Mouse (Mus musculus) lung, adult 2 months (tissue): ENCODE measurements around the gene Stxbp2. TPM values are rescaled to one million over a fixed set of nuclear protein-coding genes. Genes with fewer than 3 reads are reported as not detected.
A peak's percentile ranks its signal among the peaks of the same experiment; 100 is the strongest.

Source experiments
- DNase-seq: peaks from one replicate; pipeline ENCODE4 v3.0.0; 2022
- H3K4me1 ChIP-seq: fragments of 200-500 bp; 2 replicates; pipeline ENCODE4 v1.6.1; 2011; ENCODE audit warnings: low read length; ENCODE audit not compliant: control insufficient read depth, insufficient read depth
- H3K4me3 ChIP-seq: fragments of 200-500 bp; replicated peaks from 2 replicates; pipeline ENCODE3; 2011; ENCODE audit warnings: low read depth, mild to moderate bottlenecking, control low read depth, low read length; ENCODE audit errors: extremely low read depth
- CTCF ChIP-seq: fragments of 200-500 bp; IDR thresholded peaks from 2 replicates; pipeline ENCODE4 v1.5.1; 2011; ENCODE audit warnings: mild to moderate bottlenecking, low read length, control low read depth; ENCODE audit not compliant: insufficient read depth
- POLR2A ChIP-seq: fragments of 200-500 bp; IDR thresholded peaks from 2 replicates; pipeline ENCODE4 v1.6.1; 2011; ENCODE audit warnings: low read depth, mild to moderate bottlenecking, control low read depth, low read length, borderline replicate concordance; ENCODE audit errors: extremely low read depth
- WGBS: fragments of 180-500 bp; shearing (Covaris S2); methylation state at CpG from one replicate; pipeline ENCODE4 v1.1.7; 2018; 5-methylcytosine and 5-hydroxymethylcytosine counted together
- polyA plus RNA-seq: library from polyadenylated mRNA; depleted of rRNA; stranded (reverse); fragments of >200 nt; gene quantifications from 2 replicates; pipeline ENCODE4 v1.2.3, GENCODE M21; 2012

Stxbp2 gene
- polyA plus RNA-seq, 1 experiment, result 153 TPM

DNA sequence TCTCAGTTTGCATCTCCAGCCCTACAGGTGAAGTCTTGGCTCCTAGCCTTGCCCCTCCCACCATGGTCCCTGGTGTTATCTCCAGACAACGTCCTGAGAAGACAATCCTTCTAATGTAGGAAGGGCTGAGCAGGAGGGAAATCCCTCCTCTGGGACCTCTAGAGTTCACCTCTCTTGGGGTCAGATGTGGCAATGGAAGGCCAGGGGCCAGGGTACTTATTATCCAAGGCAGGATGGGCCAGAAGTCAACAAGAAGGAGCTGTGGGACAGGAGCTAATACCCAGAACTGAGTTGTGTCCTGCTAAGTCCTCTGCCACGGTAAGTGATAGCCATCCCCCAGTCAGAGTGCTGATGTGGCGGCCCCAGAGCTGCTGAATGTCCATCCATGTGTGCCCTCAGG lies 24.8 kb downstream of the Stxbp2 start, which contains the start of gene Retn:
Gene Retn, plus strand, starts transcription at position 245 of the 400 bp plus-strand sequence.
- WGBS, result 67% methylated on average over 3 of the region's 3 CpGs
- no peak for DNase-seq
- H3K4me1 ChIP-seq, result no peaks in the 10 kb centered on the region
- no peak within 1 kb of the TSS for H3K4me3 ChIP-seq
- no peak for TF ChIP-seq CTCF
- no peak for TF ChIP-seq POLR2A

DNA sequence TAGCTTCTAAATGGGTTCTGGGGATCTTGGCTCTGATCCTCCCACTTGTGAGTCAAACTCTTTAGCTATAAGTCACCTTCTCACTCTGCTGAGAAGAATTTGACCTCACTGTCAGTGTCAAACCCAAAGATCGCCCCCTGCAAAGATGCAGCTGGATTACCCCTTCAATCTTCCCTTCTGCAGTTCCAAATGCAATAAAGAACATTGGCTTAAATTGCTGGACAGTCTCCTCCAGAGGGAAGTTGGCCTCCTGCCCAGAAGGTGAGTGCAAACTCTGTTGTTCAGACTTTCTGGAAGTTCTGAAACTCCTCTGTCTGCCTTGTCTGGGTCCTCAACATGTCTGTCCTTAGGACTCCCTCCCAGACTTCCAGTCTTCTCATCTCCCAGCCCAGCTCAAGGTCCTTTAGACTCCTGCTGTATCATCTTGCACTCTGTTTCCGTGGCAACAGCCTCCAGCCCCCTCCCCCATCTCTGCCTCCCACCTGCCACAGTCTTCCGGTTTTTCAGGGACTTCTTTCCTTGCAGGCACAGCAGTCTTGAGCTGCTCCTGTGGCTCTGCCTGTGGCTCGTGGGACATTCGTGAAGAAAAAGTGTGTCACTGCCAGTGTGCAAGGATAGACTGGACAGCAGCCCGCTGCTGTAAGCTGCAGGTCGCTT lies 26.1 kb downstream of the Stxbp2 start:
- no peak for TF ChIP-seq POLR2A
- no peak for TF ChIP-seq CTCF
- H3K4me1 ChIP-seq, result no peaks in the 10 kb centered on the region
- no peak overlapping the region for H3K4me3 ChIP-seq
- no peak for DNase-seq
- WGBS, result 25% methylated on average over 7 of the region's 7 CpGs

GRCm38 (mm10) chr8:3660889-3661288 lies 30.1 kb downstream of the Stxbp2 start:
- no peaks in the 10 kb centered on the region for H3K4me1 ChIP-seq
- 54% methylated on average over 8 of the region's 8 CpGs for WGBS
- no peak for TF ChIP-seq CTCF
- no peak for TF ChIP-seq POLR2A

DNA sequence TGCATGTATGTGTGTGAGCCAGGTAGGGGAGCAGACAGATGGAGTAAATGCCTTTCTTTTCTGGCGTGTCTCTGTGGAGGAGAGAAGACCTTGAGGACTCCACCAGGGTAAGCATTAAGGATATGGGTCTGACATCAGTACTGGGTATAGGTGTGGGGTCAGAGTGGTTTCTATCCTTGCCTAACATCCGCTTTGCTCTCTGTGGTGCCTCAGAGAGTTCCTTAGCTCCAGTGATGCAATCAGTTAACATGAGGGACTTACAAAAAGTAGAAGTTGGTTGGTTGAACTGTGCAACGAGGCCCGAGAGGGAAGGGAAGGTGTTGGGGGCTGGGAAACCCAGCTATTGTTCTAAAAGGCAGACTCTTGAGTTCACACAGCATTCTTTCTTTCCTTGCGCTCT lies 33.6 kb downstream of the Stxbp2 start:
- 47% methylated on average over 5 of the region's 5 CpGs for WGBS
- no peak for DNase-seq
- Histone ChIP-seq H3K4me3 (no peak overlapping the region), H3K4me1 (no peaks in the 10 kb centered on the region)
- TF ChIP-seq CTCF (no peak), POLR2A (no peak)

More at GRCm38 (mm10) chr8:3660889-3661288, 30.1 kb downstream of the Stxbp2 start:
- no peak for DNase-seq
- H3K4me3 ChIP-seq, result no peak overlapping the region

GRCm38 (mm10) chr8:3665507-3665906 lies 34.8 kb downstream of the Stxbp2 start, which contains the start of gene Mcemp1:
Gene Mcemp1 (plus strand): TSS chr8:3665754.
- DNase-seq, result no peak

DNA sequence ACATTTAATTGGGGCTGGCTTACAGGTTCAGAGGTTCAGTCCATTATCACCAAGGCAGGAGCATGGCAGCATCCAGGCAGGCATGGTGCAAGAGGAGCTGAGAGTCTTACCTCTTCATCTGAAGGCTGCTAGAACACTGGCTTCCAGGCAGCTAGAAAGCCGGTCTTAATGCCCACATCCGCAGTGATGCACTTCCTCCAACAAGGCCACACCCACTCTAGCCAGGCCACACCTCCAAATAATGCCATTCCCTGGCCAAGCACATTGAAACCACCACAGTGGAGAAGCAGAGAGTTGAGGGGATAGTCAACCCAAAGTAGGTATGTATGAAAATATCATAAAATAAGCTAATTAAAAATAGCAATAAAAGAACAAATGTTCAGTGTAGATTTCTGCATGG lies 39.6 kb downstream of the Stxbp2 start:
- WGBS, result 52% methylated on average over 2 of the region's 2 CpGs
- DNase-seq, result no peak
- Histone ChIP-seq H3K4me3 (no peak overlapping the region), H3K4me1 (no peaks in the 10 kb centered on the region; the same call in 1 of the 2 replicates)
- TF ChIP-seq CTCF (no peak), POLR2A (no peak)

More at GRCm38 (mm10) chr8:3665507-3665906, 34.8 kb downstream of the Stxbp2 start, which contains the start of gene Mcemp1:
- no peak for TF ChIP-seq CTCF
- TF ChIP-seq POLR2A, result no peak
- Histone ChIP-seq H3K4me1 (no peaks in the 10 kb centered on the region), H3K4me3 (peak within 1 kb of the TSS; percentile 43)
- WGBS, result 63% methylated on average over 6 of the region's 6 CpGs

- DNase-seq, result peak; percentile 87
- H3K4me1 ChIP-seq, result no peaks in the 10 kb centered on the region; the same call in 1 of the 2 replicates
- WGBS, result under 1% methylated on average over 23 of the region's 23 CpGs
- H3K4me3 ChIP-seq, result peak within 1 kb of the TSS; percentile 84
- TF ChIP-seq CTCF, result peak; percentile 94
- no peak for TF ChIP-seq POLR2A
These were observed 41.3 kb downstream of the Stxbp2 start, which contains the start of gene Fcor for GRCm38 (mm10) chr8:3671980-3672491. Gene Fcor (minus strand): TSS chr8:3672362.

- no peak for DNase-seq
- 54% methylated on average over 3 of the region's 3 CpGs for WGBS
- H3K4me1 ChIP-seq, result no peaks in the 10 kb centered on the region; the same call in 1 of the 2 replicates
- H3K4me3 ChIP-seq, result no peak overlapping the region
- TF ChIP-seq CTCF (no peak), POLR2A (no peak)
These were observed 43.9 kb downstream of the Stxbp2 start for GRCm38 (mm10) chr8:3674671-3675070.

DNA sequence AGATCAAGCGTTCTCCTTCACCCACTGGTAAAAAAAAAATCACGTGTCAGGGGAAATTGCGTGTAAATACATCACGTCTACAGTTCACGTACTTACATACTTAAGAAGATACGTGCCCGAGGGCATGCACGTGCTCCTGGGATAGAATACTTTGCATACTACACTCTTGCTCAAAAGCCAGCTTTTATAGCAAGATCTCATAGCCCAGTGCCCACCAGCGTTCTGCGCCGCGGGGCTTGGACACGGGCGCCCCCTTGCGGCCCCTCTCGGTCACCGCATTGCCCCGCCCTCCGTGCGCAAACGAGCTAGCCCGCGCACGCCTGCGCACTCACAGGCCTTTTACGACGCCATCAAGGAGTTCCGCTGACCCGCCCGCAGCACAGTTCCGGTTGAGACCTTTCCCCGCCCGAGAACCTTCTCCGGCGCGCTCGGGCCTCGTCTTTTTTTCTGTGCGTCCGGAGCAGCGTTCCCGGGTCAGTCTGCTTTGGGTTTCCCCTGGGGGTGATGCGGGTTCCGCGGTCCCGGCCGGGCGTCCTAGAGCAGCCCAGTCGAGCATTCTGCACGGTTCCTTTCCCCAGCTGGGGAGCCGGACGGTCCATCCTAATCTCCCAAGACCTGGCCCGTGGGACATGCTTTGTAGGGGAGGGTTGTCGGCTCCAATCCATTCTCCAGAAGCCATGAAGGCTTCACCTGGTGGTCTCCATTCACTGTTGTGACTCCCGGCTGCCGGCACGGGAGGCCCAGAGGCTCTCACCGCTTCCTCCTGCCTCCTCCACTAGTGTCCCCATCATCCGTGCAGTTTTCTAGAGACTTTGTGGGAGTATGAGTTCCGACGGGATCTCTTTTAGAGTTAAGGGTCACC lies 45.6 kb downstream of the Stxbp2 start, which contains the start of gene Trappc5:
Gene Trappc5, plus strand, starts transcription at position 169 of the 862 bp plus-strand sequence.
- H3K4me1 ChIP-seq, result no peaks in the 10 kb centered on the region; the same call in 1 of the 2 replicates
- H3K4me3 ChIP-seq, result peak within 1 kb of the TSS; percentile 92
- under 1% methylated on average over 61 of the region's 61 CpGs for WGBS
- TF ChIP-seq POLR2A (peak; percentile 78; the same call in 1 of the 2 replicates), CTCF (peak; percentile 54)
- DNase-seq, result peak; percentile 89
